Mouse (Mus musculus) myocyte (in vitro differentiated cells): ENCODE measurements at regions not wholly inside any gene's neighbourhood (a gene's known extent, or its start where the extent isn't known, plus 50 kb on each side); places are given as distances from the start of the nearest gene placed in this dataset.

Experiments used
- H3K27me3 ChIP-seq: one replicate; pipeline ENCODE4 v1.6.1; 2011; ENCODE audit not compliant: control insufficient read depth, insufficient read depth, insufficient read length
- H3K36me3 ChIP-seq: one replicate; pipeline ENCODE4 v1.6.1; 2011; ENCODE audit not compliant: control insufficient read depth, insufficient read depth
- H3K4me2 ChIP-seq: one replicate; pipeline ENCODE4 v1.6.1; 2011; ENCODE audit warnings: low read depth, control low read depth
- H3K4me3 ChIP-seq: one replicate; pipeline ENCODE4 v1.5.1; 2011; ENCODE audit warnings: mild to moderate bottlenecking, control low read depth, moderate library complexity
- H3K79me2 ChIP-seq: one replicate; pipeline ENCODE4 v1.6.1; 2011; ENCODE audit not compliant: control insufficient read depth, insufficient read depth
- H3ac ChIP-seq: one replicate; pipeline ENCODE4 v1.6.1; 2011; ENCODE audit not compliant: control insufficient read depth, insufficient read length
- CEBPB ChIP-seq: IDR thresholded peaks from 2 replicates; pipeline ENCODE4 v1.6.1; 2011; ENCODE audit warnings: mild to moderate bottlenecking, moderate library complexity; ENCODE audit not compliant: poor library complexity, insufficient read depth, severe bottlenecking
- E2F4 ChIP-seq: IDR thresholded peaks from one replicate; pipeline ENCODE4 v1.6.1; 2011; ENCODE audit warnings: mild to moderate bottlenecking, control low read depth, moderate library complexity; ENCODE audit not compliant: insufficient read depth
- MAX ChIP-seq: IDR thresholded peaks from one replicate; pipeline ENCODE4 v1.6.1; 2011; ENCODE audit warnings: low read depth, mild to moderate bottlenecking, control low read depth
- MYOD1 ChIP-seq, 3 experiments: IDR thresholded peaks; one replicate each; pipeline ENCODE4 v1.6.1; 2011; ENCODE audit warnings: control low read depth in 2 of 3, low read depth in 2 of 3, mild to moderate bottlenecking in 2 of 3, moderate library complexity in 1 of 3; ENCODE audit not compliant: insufficient read length in 2 of 3, control insufficient read depth in 1 of 3
- MYOG ChIP-seq, 3 experiments: IDR thresholded peaks; one replicate each; pipeline ENCODE4 v1.6.1; 2011; ENCODE audit warnings: control low read depth in 2 of 3, low read depth in 2 of 3, mild to moderate bottlenecking in 2 of 3; ENCODE audit not compliant: insufficient read length in 2 of 3, control insufficient read depth in 1 of 3, insufficient read depth in 1 of 3
- POLR2A ChIP-seq: IDR thresholded peaks from one replicate; pipeline ENCODE4 v1.6.1; 2011; ENCODE audit warnings: low read depth, mild to moderate bottlenecking, control low read depth, moderate library complexity; ENCODE audit not compliant: insufficient read length
- POLR2AphosphoS2 ChIP-seq: IDR thresholded peaks from one replicate; pipeline ENCODE4 v1.6.1; 2011; ENCODE audit warnings: low read depth, control low read depth; ENCODE audit not compliant: insufficient read length
- REST ChIP-seq: IDR thresholded peaks from one replicate; pipeline ENCODE4 v1.6.1; 2011; ENCODE audit warnings: mild to moderate bottlenecking, control low read depth, moderate library complexity; ENCODE audit not compliant: insufficient read depth, insufficient read length
- SRF ChIP-seq: IDR thresholded peaks from one replicate; pipeline ENCODE4 v1.6.1; 2011; ENCODE audit warnings: low read depth; ENCODE audit not compliant: control insufficient read depth, insufficient read length
- TCF12 ChIP-seq: IDR thresholded peaks from one replicate; pipeline ENCODE4 v1.6.1; 2011; ENCODE audit warnings: mild to moderate bottlenecking, control low read depth; ENCODE audit not compliant: poor library complexity, insufficient read depth, severe bottlenecking
- TCF3 ChIP-seq: IDR thresholded peaks from one replicate; pipeline ENCODE4 v1.6.1; 2011; ENCODE audit warnings: low read depth, control low read depth; ENCODE audit not compliant: insufficient read length
- USF1 ChIP-seq: IDR thresholded peaks from one replicate; pipeline ENCODE4 v1.6.1; 2011; ENCODE audit warnings: low read depth, mild to moderate bottlenecking, control low read depth, moderate library complexity

- TF ChIP-seq REST (no peak), POLR2AphosphoS2 (no peak), USF1 (no peak), CEBPB (no peak), SRF (no peak), MYOG (IDR thresholded peaks at IDR 0.05; ENCODE audit: control insufficient read depth in 1 of 3, insufficient read depth in 1 of 3, insufficient read length in 2 of 3, low read depth in 2 of 3) (no peak), MAX (no peak), TCF3 (no peak), TCF12 (no peak), E2F4 (no peak), MYOD1 (IDR thresholded peaks at IDR 0.05; ENCODE audit: control insufficient read depth in 1 of 3, insufficient read length in 2 of 3, low read depth in 2 of 3) (no peak), POLR2A (no peak)
- no peak overlapping the region for H3ac ChIP-seq
Observed at GRCm38 (mm10) chr4:70601301-70601700, 66.5 kb upstream of the Megf9 start.

More at GRCm38 (mm10) chr4:70601301-70601700, 66.5 kb upstream of the Megf9 start:
- Histone ChIP-seq H3K36me3 (no peaks in the 10 kb centered on the region), H3K79me2 (no peaks in the 10 kb centered on the region), H3K27me3 (no peaks in the 10 kb centered on the region), H3K4me3 (no peak overlapping the region), H3K4me2 (no peak overlapping the region)
